Mouse (Mus musculus) C2C12 (cell line): Measurements from ENCODE around the gene Selenom.

Experiments
- CEBPB ChIP-seq: IDR thresholded peaks from one replicate; pipeline ENCODE4 v1.6.1; 2011; ENCODE audit warnings: low read depth, mild to moderate bottlenecking, control low read depth, moderate library complexity
- CTCF ChIP-seq: IDR thresholded peaks from one replicate; pipeline ENCODE4 v1.5.1; 2011; ENCODE audit not compliant: control insufficient read depth, insufficient read depth, insufficient read length
- FOSL1 ChIP-seq: IDR thresholded peaks from one replicate; pipeline ENCODE4 v1.8.0; 2011; ENCODE audit warnings: mild to moderate bottlenecking, low read length; ENCODE audit not compliant: poor library complexity, insufficient read depth, severe bottlenecking
- MAX ChIP-seq: IDR thresholded peaks from one replicate; pipeline ENCODE4 v1.6.1; 2011; ENCODE audit warnings: mild to moderate bottlenecking, control low read depth
- USF1 ChIP-seq: IDR thresholded peaks from one replicate; pipeline ENCODE4 v1.6.1; 2011; ENCODE audit warnings: low read depth, mild to moderate bottlenecking, control low read depth, moderate library complexity

DNA sequence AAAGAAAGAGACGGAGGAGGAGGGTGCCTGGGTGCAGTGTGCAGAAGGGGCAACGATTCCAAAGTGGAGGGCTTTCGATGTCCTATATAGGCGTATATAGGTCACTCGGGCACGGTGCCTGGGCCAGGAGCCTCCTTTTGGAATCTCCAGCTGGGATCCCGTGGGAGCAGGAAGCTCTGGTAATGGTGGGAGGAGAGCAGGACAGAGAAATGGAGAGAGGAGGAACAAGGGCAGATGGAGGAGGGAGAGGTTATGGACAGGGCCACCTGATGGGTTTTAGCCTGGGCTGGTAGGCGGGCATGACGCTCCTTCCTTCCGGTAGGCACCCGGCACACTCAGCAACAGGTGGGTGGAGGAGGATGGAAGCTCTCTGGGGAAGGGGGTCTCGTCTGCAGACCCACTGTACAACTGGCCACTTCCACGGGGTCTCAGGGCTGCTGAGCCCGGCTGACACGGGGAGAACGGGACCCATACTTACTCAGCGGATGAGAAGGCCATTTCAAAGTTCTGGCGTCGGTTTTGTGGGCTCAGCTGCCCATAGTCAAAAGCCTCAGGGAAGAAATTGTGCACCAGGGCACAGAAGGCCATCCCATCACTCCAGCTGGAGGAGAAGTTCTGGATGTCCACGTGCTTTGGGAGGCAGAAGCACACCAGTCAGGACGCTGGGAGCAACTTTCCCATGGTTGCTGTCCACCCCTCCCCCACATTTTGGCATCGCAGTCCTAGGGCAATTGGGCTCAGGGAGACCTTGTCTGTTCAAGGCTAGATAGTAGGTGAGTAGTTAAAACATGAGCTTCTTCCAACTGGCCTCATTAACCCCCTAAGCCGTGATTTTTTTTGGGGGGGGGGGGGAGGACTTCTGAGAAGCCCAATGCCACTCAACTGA is 7.1 kb downstream of the Selenom start:
- no peak for TF ChIP-seq CTCF
- TF ChIP-seq FOSL1 = no peak
- TF ChIP-seq USF1 = no peak
- no peak for TF ChIP-seq MAX
- TF ChIP-seq CEBPB = no peak
